Mouse (Mus musculus): Measurements from ENCODE around the gene Tln2.

Gene Tln2

DNA sequence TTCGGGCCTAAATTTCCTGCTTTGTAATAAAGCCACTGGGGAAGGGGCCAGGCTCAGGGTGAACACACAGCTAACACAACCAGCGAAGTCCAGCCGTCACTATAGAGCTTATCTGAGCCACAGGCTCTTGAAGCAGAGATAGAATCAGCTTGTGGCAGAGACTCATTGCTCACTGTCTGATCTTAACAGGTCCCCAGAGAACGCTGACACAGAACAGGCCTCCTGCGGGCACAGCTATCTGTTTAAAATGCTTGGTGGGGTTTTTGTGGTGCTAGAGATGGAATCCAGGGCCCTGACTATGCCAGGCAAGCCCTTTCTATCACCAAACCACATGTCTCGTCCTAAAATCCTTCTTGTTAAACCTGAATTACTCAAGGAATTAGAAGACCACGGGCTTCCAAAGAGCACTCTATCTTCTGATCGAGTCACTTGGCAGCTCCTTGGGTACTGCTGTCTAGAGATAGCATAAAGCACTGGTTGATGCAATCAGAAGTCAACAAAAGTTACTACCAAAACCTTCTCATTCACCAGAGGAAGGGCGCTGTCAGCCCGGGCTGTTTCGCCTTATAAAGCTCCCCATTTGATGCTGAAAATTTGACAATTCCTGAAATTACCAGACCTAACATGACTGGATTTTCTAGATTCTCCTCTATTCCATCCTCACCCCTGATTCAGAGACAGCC is 95.9 kb downstream of the Tln2 start:
- DNase-seq: no peak

DNA sequence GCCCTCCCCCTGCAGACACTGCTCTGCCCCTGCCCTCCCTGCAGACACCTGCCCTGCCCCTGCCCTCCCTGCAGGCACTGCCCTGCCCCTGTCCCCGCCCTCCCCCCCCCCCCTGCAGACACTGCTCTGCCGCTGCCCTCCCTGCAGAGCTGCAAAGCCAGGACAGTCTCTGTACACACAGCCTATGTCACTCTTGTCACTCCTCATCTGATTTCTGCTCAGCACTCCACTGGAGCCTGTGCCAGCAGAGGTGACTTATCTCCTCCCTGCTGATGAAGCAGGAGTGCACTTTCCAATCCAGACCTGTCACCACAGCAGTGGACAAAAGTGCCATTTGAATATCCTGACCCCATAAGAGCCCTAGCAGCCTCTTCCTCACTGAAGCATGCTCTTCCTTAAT is 118.0 kb downstream of the Tln2 start:
- DNase-seq: no peak

DNA sequence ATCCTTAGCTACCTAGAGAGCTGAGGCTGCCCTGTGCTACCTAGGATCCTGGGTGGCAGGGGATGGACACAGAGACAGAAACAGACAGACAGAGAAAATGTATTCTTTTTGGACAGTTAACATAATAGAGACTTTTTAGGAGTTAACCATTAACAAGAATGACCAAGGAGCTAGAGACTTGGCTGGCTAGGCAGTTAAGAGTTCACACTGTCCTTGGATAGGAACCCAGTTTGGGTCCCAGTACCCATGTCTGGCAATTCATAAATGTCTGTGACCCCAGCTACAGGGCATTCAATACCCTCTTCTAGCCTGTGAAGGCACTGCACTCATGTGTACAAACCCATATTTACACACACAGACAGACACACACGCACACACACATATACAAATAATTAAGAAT is 122.0 kb downstream of the Tln2 start:
- DNase-seq: peak; percentile 39

- peak; percentile 62 for DNase-seq
These were observed 124.0 kb downstream of the Tln2 start for GRCm38 (mm10) chr9:67435333-67436154.

DNA sequence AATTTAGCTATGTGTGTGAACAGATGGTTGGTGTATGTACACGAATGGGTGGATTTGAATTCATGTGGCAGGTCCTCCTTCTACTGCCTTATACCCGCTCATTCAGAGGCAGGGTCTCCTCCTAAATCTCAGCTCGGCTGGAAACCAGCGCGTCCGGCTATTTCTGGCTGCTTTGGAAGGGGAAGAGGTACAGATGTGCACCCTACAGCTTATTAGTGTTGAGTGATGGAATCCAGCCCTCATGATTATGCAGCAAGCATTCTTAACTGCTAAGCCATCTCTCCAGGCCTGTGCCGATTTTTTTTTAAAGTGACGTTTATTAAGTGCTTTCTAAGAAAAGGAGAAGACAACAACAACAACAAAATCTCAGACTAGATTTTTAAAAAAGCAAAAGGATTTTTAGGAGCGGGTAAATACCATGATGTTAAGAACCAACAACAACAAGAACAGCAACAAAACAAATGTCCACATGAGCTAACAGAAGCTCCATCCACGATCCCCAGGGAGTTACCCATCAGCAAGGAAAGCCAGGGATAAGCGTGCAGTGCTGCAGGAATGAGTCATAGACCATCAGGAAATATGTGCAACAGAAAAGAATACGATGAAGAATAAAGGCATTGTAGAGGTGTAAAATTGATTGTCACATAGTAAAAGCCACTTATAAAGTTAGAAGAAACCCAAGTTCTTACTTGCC is 130.2 kb downstream of the Tln2 start:
- no peak for DNase-seq

- DNase-seq: peak; percentile 63
These were observed 131.0 kb downstream of the Tln2 start for GRCm38 (mm10) chr9:67428306-67429047.

GRCm38 (mm10) chr9:67426304-67426703 is 133.2 kb downstream of the Tln2 start:
- DNase-seq: no peak

DNA sequence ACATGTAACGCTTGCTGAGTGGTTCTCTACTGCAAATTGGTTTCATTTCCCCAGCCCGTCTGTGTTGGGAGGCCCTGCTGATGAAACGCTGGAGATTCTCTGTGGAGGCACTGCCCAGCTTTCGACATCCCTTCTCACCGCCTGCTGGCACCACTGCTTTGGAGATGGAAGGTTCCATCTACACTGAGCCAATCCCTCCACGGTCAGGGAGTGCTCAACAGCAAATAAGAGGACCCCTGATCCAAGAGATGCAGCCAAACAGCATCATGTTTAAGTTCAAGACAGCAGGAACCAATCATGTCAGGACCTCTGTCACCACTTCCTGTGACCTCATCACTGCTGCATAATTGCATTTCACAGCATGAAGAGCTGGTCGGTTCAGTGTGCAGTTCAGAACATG is 135.4 kb downstream of the Tln2 start:
- no peak for DNase-seq

DNA sequence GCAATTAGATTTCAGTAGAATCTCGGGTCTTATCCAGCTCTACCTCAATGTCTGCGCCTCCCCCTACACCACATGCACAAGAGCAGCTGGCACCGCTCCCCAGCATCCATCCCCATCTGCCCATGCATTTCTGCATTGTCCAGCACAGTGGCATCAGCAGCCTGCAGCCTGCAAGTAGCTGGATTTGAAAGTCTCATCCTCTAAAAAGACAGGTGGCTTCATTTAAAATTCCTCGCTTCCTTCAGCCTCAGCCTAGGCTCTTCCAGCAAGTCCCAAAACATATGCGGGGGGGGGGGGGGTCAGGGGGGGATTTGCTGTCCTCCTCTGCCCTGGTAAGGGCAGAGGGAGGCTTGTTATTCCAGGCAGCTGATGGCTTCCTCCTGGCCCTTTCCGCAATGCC is 141.4 kb downstream of the Tln2 start:
- DNase-seq: no peak

GRCm38 (mm10) chr9:67410667-67411066 is 148.8 kb downstream of the Tln2 start:
- DNase-seq: no peak

GRCm38 (mm10) chr9:67404736-67405135 is 154.8 kb downstream of the Tln2 start:
- no peak for DNase-seq

GRCm38 (mm10) chr9:67399563-67399962 is 159.9 kb downstream of the Tln2 start:
- DNase-seq: no peak

GRCm38 (mm10) chr9:67397756-67398155 is 161.7 kb downstream of the Tln2 start:
- DNase-seq: no peak

- DNase-seq: no peak
These were observed 163.1 kb downstream of the Tln2 start for GRCm38 (mm10) chr9:67396446-67396845.

DNA sequence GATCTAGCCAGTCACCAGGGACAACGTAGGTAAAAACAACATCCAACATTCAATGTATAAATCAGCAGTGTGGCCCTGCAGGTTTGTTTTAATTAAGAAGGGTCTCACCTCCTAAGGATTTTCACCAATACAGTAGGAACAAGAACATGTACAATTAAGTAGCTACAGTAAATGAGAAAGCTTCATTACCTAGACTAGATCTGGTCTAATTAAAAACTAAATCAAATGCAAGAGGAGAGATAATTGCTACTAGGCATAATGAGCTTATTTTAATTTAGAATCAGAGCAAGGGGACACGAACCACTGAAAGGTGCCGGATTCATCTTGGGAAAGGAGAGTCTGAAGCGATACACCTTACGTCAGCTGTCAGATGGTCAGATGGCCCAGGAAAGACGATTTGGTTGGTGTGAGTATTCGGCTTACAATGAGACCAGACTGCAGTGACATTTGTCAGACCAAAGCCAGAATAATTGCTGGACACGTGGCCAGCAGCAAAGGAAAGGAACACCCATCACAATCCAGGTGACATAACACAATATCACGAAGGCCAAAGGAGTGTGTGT is 175.4 kb downstream of the Tln2 start:
- no peak for DNase-seq

- DNase-seq: no peak
These were observed 179.4 kb downstream of the Tln2 start for GRCm38 (mm10) chr9:67380095-67380494.

DNA sequence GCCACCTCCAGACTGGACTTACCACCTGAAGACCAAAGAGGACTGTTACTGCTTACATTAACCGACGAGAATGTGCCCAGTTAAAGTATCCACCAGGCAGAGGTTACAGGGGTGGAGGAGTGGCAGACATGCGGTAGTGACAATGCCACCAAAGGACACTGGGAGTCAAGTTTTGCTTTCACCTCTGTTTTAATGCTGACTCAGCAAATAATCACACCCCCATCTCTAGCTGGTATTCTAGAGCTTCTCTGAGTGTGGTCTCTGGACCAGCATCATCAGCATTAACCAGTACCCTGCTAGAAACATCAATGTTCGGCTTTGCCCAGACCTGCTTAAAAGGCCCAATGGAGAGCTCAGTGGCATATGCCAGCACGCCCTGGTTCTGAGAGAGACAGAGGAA is 180.7 kb downstream of the Tln2 start:
- DNase-seq: no peak

GRCm38 (mm10) chr9:67368078-67368477 is 191.4 kb downstream of the Tln2 start:
- DNase-seq: no peak

DNA sequence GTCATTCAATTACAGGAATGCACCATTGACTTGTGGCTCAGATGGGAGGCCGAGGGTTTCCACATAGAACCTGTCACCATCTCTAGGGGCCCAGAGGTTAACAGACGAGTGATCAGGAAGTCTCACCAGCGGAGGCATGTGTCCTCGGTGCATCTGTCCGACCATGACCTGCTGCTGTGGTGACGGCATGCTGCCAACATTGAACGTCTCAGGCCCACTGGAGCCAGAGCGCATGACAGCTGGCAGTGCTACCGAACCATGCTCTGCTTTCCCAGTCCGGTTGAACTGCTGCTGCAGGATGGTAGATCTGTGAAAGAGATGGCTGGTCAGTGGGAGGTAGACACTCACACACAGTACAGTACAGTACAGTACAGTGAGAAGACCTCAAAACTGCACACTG is 197.0 kb downstream of the Tln2 start:
- DNase-seq: no peak

DNA sequence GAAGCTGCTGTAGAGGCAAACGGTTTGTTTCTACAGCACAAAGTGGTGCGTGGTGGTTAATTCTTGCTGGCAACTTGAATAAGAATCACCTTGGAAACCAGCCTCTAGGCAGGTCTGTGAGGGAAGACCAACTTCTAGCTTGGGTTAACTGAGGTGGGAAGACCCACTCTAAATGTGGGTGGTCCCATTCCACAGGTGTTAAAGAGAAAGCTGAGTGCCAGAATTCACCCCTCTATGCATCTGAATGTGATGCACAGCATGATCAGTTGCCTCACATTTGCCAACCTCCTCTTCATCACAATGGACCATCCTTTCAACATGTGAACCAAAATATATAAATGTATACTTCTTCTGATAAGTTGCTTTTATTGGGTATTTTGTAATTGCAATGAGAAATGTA is 197.4 kb downstream of the Tln2 start:
- no peak for DNase-seq

- DNase-seq: no peak
These were observed 198.0 kb downstream of the Tln2 start for GRCm38 (mm10) chr9:67361511-67361910.

DNA sequence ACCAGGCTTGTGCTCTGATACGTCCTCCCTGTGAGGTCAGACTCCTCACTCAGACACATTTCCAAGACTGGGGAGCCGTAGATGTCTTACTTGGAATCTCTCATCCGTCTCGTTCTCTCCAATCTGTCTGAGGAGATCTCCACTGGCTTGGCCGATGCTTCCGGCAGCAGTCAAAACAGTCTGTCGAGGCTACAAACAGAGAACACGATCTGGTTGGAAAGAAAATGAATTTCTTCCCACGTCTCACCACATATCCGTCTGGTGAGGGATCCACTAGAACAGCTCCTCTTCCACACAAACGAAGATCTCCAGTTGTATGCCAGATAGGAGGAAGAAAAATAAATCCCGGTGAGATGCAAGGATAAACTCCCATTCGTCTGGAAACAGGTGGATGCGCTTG is 205.1 kb downstream of the Tln2 start:
- no peak for DNase-seq

- no peak for DNase-seq
These were observed 206.1 kb downstream of the Tln2 start for GRCm38 (mm10) chr9:67353365-67353764.

Data from kidney, adult 11 months (tissue).